Mouse (Mus musculus) heart, adult 2 months (tissue): ENCODE results near the gene Icos. TPM values are rescaled to one million over a fixed set of nuclear protein-coding genes. Genes with fewer than 3 reads are reported as not detected.

Source experiments
- DNase-seq, 2 experiments: peaks; one replicate each; pipeline ENCODE4 v3.0.0; 2021
- H3K27ac ChIP-seq: fragments of 200-600 bp; 2 replicates; pipeline ENCODE4 v1.8.1; 2022
- H3K27me3 ChIP-seq: fragments of 200-500 bp; 2 replicates; pipeline ENCODE4 v1.6.1; 2012; ENCODE audit warnings: mild to moderate bottlenecking, low read length, inconsistent platforms, mixed read lengths; ENCODE audit not compliant: control insufficient read depth, insufficient read depth
- H3K36me3 ChIP-seq: fragments of 200-500 bp; 2 replicates; pipeline ENCODE4 v1.6.1; 2012; ENCODE audit warnings: low read length, inconsistent platforms; ENCODE audit not compliant: control insufficient read depth, insufficient read depth
- H3K4me1 ChIP-seq: fragments of 200-500 bp; 2 replicates; pipeline ENCODE4 v1.6.1; 2011; ENCODE audit warnings: low read length; ENCODE audit not compliant: control insufficient read depth, insufficient read depth
- H3K4me3 ChIP-seq: fragments of 200-600 bp; 2 replicates; pipeline ENCODE4 v1.8.1; 2022
- H3K79me2 ChIP-seq: fragments of 200-500 bp; replicated peaks from 2 replicates; pipeline ENCODE4 v1.6.1; 2012; ENCODE audit warnings: mild to moderate bottlenecking, inconsistent platforms, low read length, moderate library complexity, mixed read lengths; ENCODE audit not compliant: control insufficient read depth, insufficient read depth
- H3K9ac ChIP-seq: fragments of 200-500 bp; 2 replicates; pipeline ENCODE4 v1.6.1; 2012; ENCODE audit warnings: low read depth, mild to moderate bottlenecking, control low read depth, inconsistent platforms, low read length, mixed read lengths
- CTCF ChIP-seq: fragments of 200-600 bp; IDR thresholded peaks from 2 replicates; pipeline ENCODE4 v1.8.1; 2022; ENCODE audit warnings: antibody characterized with exemption, mild to moderate bottlenecking, moderate library complexity
- EP300 ChIP-seq: fragments of 200-500 bp; IDR thresholded peaks from 2 replicates; pipeline ENCODE4 v1.6.1; 2011; ENCODE audit warnings: low read depth, low read length, control low read depth; ENCODE audit not compliant: insufficient read depth
- POLR2A ChIP-seq: fragments of 200-500 bp; IDR thresholded peaks from 2 replicates; pipeline ENCODE4 v1.6.1; 2011; ENCODE audit warnings: mild to moderate bottlenecking, low read depth, low read length, control low read depth; ENCODE audit not compliant: insufficient read depth
- WGBS: fragments of 180-500 bp; shearing (Covaris S2); methylation state at CpG from one replicate; pipeline ENCODE4 v1.1.7; 2018; 5-methylcytosine and 5-hydroxymethylcytosine counted together
- intact Hi-C: fragments of 180-260 bp; cut with DNase I; formaldehyde crosslinking; loops from one replicate; pipeline ENCODE4 v1.15.1; 2025
- polyA plus RNA-seq: library from polyadenylated mRNA; depleted of rRNA; stranded (reverse); fragments of >200 nt; gene quantifications from 2 replicates; pipeline ENCODE4 v1.2.3, GENCODE M21; 2012
- total RNA-seq, 2 experiments: library from RNA; stranded (reverse); gene quantifications; 2 replicates each; pipeline ENCODE4 v1.2.3; 2021

Gene Icos
- total and polyA plus RNA-seq, 3 experiments = 0.18 to 0.21 (median 0.18) TPM

GRCm38 (mm10) chr1:61035270-61035669 is 57.5 kb downstream of the Icos start:
- whole genome bisulfite sequencing = 53% methylated on average over 1 of the region's 1 CpGs
- TF ChIP-seq POLR2A (no peak), CTCF (no peak), EP300 (no peak)
- H3K36me3 ChIP-seq = no peaks in the 10 kb centered on the region
- intact Hi-C loops = no loop called here
- H3K4me3 ChIP-seq = no peak overlapping the region
- no peak overlapping the region for H3K27ac ChIP-seq
- no peaks in the 10 kb centered on the region for H3K27me3 ChIP-seq
- no peak overlapping the region for H3K9ac ChIP-seq
- DNase-seq = no peak
- no peaks in the 10 kb centered on the region for H3K4me1 ChIP-seq
- H3K79me2 ChIP-seq = no peaks in the 10 kb centered on the region

GRCm38 (mm10) chr1:61038223-61038622 is 60.5 kb downstream of the Icos start:
- Histone ChIP-seq H3K4me3 (no peak overlapping the region), H3K9ac (no peak overlapping the region), H3K27me3 (no peaks in the 10 kb centered on the region), H3K27ac (no peak overlapping the region), H3K4me1 (no peaks in the 10 kb centered on the region), H3K79me2 (no peaks in the 10 kb centered on the region), H3K36me3 (no peaks in the 10 kb centered on the region)
- WGBS = 45% methylated on average over 4 of the region's 4 CpGs
- no peak for DNase-seq
- intact Hi-C loops = no loop called here
- TF ChIP-seq EP300 (no peak), POLR2A (no peak), CTCF (no peak)

GRCm38 (mm10) chr1:61039310-61039709 is 61.6 kb downstream of the Icos start:
- H3K27me3 ChIP-seq = no peaks in the 10 kb centered on the region
- no peaks in the 10 kb centered on the region for H3K4me1 ChIP-seq
- no peak overlapping the region for H3K9ac ChIP-seq
- intact Hi-C loops = no loop called here
- H3K27ac ChIP-seq = no peak overlapping the region
- DNase-seq = no peak
- 63% methylated on average over 4 of the region's 4 CpGs for WGBS
- no peaks in the 10 kb centered on the region for H3K79me2 ChIP-seq
- H3K4me3 ChIP-seq = no peak overlapping the region
- H3K36me3 ChIP-seq = no peaks in the 10 kb centered on the region
- TF ChIP-seq POLR2A (no peak), EP300 (no peak), CTCF (no peak)

- Histone ChIP-seq H3K27me3 (no peaks in the 10 kb centered on the region), H3K4me1 (no peaks in the 10 kb centered on the region), H3K27ac (no peak overlapping the region), H3K4me3 (no peak overlapping the region), H3K9ac (no peak overlapping the region), H3K79me2 (no peaks in the 10 kb centered on the region), H3K36me3 (no peaks in the 10 kb centered on the region)
- TF ChIP-seq POLR2A (no peak), CTCF (no peak), EP300 (no peak)
- 92% methylated on average over 4 of the region's 4 CpGs for WGBS
- DNase-seq = no peak
- intact Hi-C loops = no loop called here
Observed at GRCm38 (mm10) chr1:61040401-61040800, 62.7 kb downstream of the Icos start.

GRCm38 (mm10) chr1:61042842-61043241 is 65.1 kb downstream of the Icos start:
- Histone ChIP-seq H3K4me3 (no peak overlapping the region), H3K79me2 (no peaks in the 10 kb centered on the region), H3K27me3 (no peaks in the 10 kb centered on the region), H3K27ac (no peak overlapping the region), H3K36me3 (no peaks in the 10 kb centered on the region), H3K9ac (no peak overlapping the region), H3K4me1 (no peaks in the 10 kb centered on the region)
- DNase-seq = no peak
- intact Hi-C loops = no loop called here
- 67% methylated on average over 2 of the region's 2 CpGs for WGBS
- no peak for TF ChIP-seq POLR2A

GRCm38 (mm10) chr1:61046055-61046705 is 68.5 kb downstream of the Icos start:
- TF ChIP-seq CTCF (no peak), POLR2A (no peak), EP300 (no peak)
- no peaks in the 10 kb centered on the region for H3K36me3 ChIP-seq
- H3K79me2 ChIP-seq = no peaks in the 10 kb centered on the region
- intact Hi-C loops = no loop called here
- no peaks in the 10 kb centered on the region for H3K4me1 ChIP-seq
- WGBS = 75% methylated on average over 3 of the region's 3 CpGs
- H3K27me3 ChIP-seq = no peaks in the 10 kb centered on the region
- no peak overlapping the region for H3K4me3 ChIP-seq
- H3K9ac ChIP-seq = no peak overlapping the region
- H3K27ac ChIP-seq = no peak overlapping the region
- no peak for DNase-seq
